Comparison of ENCODE assay signal across 8 mouse cellular contexts in genomic region chr7:116245815-116246695, GRCm38 (mm10).
DNase-seq lines count a peak whose midpoint lies in the region; ATAC-seq and TF ChIP-seq lines count a peak whose summit lies in the region.

No protein-coding gene starts in this region.

- no peaks in the 10 kb centered on the region for H3K9me3 ChIP-seq in ES-E14 (ENCODE audit: control insufficient read depth, insufficient read depth, low read depth, low read length)
- no peaks in the 10 kb centered on the region for H3K9me3 ChIP-seq in intestine, embryonic 14.5 days (ENCODE audit: control insufficient read depth, low read length)
- peaks cover 3% of the 10 kb centered on the region; the same call in 1 of the 2 replicates for H3K9me3 ChIP-seq in midbrain, embryonic 11.5 days (ENCODE audit: control insufficient read depth, low read length)

- H3K9ac ChIP-seq in ES-E14 (ENCODE audit: insufficient read depth, low read depth, low read length, poor library complexity, severe bottlenecking) = peak overlapping the region; percentile 12; the same call in 1 of the 2 replicates
- H3K9ac ChIP-seq in intestine, embryonic 14.5 days (ENCODE audit: low read length) = no peak overlapping the region
- H3K9ac ChIP-seq in midbrain, embryonic 11.5 days (ENCODE audit: low read length) = no peak overlapping the region

- peaks cover 4% of the 10 kb centered on the region; the same call in 1 of the 2 replicates for H3K36me3 ChIP-seq in ES-E14 (ENCODE audit: control insufficient read depth, insufficient read depth, low read length, poor library complexity, severe bottlenecking)
- H3K36me3 ChIP-seq in intestine, embryonic 14.5 days (ENCODE audit: control insufficient read depth, insufficient read depth, low read length) = no peaks in the 10 kb centered on the region
- no peaks in the 10 kb centered on the region for H3K36me3 ChIP-seq in midbrain, embryonic 11.5 days (ENCODE audit: control insufficient read depth, insufficient read depth, low read length)

- DNase-seq in adrenal gland, postnatal 14 days = peak; percentile 47
- DNase-seq in adrenal gland, postnatal 36 days = no peak
- DNase-seq in ES-E14 (ENCODE audit: low read depth, low spot score) = no peak
- peak; percentile 33 for DNase-seq in fibroblast of lung, adult 2 months (ENCODE audit: low read depth)
- DNase-seq in intestine, embryonic 14.5 days (ENCODE audit: low spot score) = no peak
- peak; percentile 94 for DNase-seq in midbrain, embryonic 11.5 days (ENCODE audit: low spot score, missing footprints)
- DNase-seq in natural killer cell, adult 2 months (ENCODE audit: low spot score in 2 of 2) = no peak

- H3K4me1 ChIP-seq in ES-E14 (ENCODE audit: control insufficient read depth in 2 of 2, insufficient read depth in 2 of 2, low read length in 2 of 2, poor library complexity in 1 of 2) = peaks cover 4 to 20% of the 10 kb centered on the region in 2 experiments; a peak in 2 of 4 replicates
- peaks cover 16% of the 10 kb centered on the region for H3K4me1 ChIP-seq in intestine, embryonic 14.5 days (replicated peaks; ENCODE audit: control insufficient read depth, insufficient read depth, low read length)
- H3K4me1 ChIP-seq in midbrain, embryonic 11.5 days (ENCODE audit: control insufficient read depth, insufficient read depth, low read length) = peaks cover 11% of the 10 kb centered on the region; the same call in 1 of the 2 replicates

- no peaks in the 10 kb centered on the region for H3K27me3 ChIP-seq in intestine, embryonic 14.5 days (replicated peaks; ENCODE audit: control insufficient read depth, insufficient read depth, low read length)
- H3K27me3 ChIP-seq in midbrain, embryonic 11.5 days (ENCODE audit: control insufficient read depth, insufficient read depth, low read length) = no peaks in the 10 kb centered on the region

- peak overlapping the region; percentile 15; the same call in 1 of the 2 replicates for H3K4me2 ChIP-seq in intestine, embryonic 14.5 days (ENCODE audit: low read length)
- H3K4me2 ChIP-seq in midbrain, embryonic 11.5 days = peak overlapping the region; percentile 12; the same call in 1 of the 2 replicates

- in situ Hi-C loops in ES-E14 (cut with MboI; ENCODE audit: low sequenced_read_pairs in 2 of 2, unreplicated experiment in 2 of 2) = no loop called here

- no peak overlapping the region for H3K4me3 ChIP-seq in ES-E14 (ENCODE audit: insufficient read depth in 1 of 2, low read depth in 1 of 2, low read length in 2 of 2, poor library complexity in 1 of 2, severe bottlenecking in 1 of 2)
- no peak overlapping the region for H3K4me3 ChIP-seq in intestine, embryonic 14.5 days (ENCODE audit: low read depth, low read length)
- H3K4me3 ChIP-seq in midbrain, embryonic 11.5 days (ENCODE audit: low read depth, low read length) = no peak overlapping the region

- no peak overlapping the region for H3K27ac ChIP-seq in ES-E14 (ENCODE audit: insufficient read depth, low read depth, low read length, poor library complexity, severe bottlenecking)
- H3K27ac ChIP-seq in intestine, embryonic 14.5 days (ENCODE audit: low read depth) = no peak overlapping the region
- H3K27ac ChIP-seq in midbrain, embryonic 11.5 days (ENCODE audit: low read depth, low read length) = no peak overlapping the region

- no peak for ATAC-seq in intestine, embryonic 14.5 days (replicated peaks; ENCODE audit: low FRiP score, low TSS enrichment, low read depth)
- ATAC-seq in midbrain, embryonic 11.5 days (ENCODE audit: low FRiP score) = no peak
- ATAC-seq in monocyte, adult 5-6 weeks (replicated peaks; ENCODE audit: insufficient number of reproducible peaks, low FRiP score, low TSS enrichment, poor library complexity, severe bottlenecking) = no peak

- WGBS in intestine, embryonic 14.5 days = 29% methylated on average over 15 of the region's 15 CpGs
- WGBS in midbrain, embryonic 11.5 days = 43% methylated on average over 15 of the region's 15 CpGs

TF ChIP-seq in ES-E14, 5 proteins besides CTCF, POLR2A, EP300 and RAD21:
- TF ChIP-seq HCFC1 (IDR thresholded peaks at IDR 0.05; ENCODE audit: borderline replicate concordance, insufficient read depth, low read length) (no peak), ZC3H11A (IDR thresholded peaks at IDR 0.05; ENCODE audit: borderline replicate concordance, low read depth, low read length) (no peak), MAFK (IDR thresholded peaks at IDR 0.05; ENCODE audit: insufficient read depth, low read depth, low read length) (no peak), CHD2 (IDR thresholded peaks at IDR 0.05; ENCODE audit: low read depth, low read length) (no peak)

Comparison
In these comparisons a context has a peak if more than half of its experiments do, and no peak if none do; other contexts are left out.
1. DNase-seq: peak in adrenal gland, postnatal 14 days (single experiment), fibroblast of lung, adult 2 months (single experiment) and midbrain, embryonic 11.5 days (single experiment); none in adrenal gland, postnatal 36 days (0 of 2), ES-E14 (single experiment), intestine, embryonic 14.5 days (single experiment) and natural killer cell, adult 2 months (0 of 2).